Mouse (Mus musculus): ENCODE results near the gene Pcx.

Pcx gene

DNA sequence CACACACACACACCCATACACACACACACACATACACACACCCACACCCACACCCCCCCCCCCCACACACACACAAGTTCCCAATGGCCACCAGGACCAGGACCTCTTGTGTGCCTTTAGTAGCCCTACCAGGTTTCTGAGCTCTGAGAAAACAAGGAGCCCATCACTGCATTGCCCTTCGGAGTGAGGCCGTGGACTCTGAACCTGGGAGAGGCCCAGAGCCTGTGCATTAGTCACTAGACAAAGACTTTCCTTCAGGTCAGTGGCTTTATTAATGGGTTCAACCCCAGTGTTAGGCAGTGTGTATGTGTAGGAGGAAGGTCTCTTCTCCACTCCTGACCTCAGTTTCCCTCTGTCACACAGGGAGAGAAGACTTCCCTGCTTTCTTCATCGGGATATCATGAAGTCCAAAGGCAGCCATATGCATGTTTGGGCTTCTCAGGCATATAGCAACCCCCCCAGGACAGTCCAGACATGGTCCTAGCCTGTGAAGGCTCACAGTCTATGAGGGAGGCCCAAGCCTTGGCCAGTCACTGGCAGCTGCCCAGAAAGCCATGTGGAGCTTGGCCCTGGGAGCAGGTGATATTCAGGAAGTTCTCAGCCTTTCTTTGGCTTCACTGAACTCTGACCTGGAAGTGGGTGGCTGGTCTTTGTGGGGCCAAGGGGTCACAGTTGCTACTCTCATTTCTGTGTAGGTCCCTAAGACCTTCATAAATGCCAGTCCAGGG, 13.6 kb upstream of the Pcx start:
- no peak for DNase-seq (ENCODE audit: low read depth, low spot score)

DNA sequence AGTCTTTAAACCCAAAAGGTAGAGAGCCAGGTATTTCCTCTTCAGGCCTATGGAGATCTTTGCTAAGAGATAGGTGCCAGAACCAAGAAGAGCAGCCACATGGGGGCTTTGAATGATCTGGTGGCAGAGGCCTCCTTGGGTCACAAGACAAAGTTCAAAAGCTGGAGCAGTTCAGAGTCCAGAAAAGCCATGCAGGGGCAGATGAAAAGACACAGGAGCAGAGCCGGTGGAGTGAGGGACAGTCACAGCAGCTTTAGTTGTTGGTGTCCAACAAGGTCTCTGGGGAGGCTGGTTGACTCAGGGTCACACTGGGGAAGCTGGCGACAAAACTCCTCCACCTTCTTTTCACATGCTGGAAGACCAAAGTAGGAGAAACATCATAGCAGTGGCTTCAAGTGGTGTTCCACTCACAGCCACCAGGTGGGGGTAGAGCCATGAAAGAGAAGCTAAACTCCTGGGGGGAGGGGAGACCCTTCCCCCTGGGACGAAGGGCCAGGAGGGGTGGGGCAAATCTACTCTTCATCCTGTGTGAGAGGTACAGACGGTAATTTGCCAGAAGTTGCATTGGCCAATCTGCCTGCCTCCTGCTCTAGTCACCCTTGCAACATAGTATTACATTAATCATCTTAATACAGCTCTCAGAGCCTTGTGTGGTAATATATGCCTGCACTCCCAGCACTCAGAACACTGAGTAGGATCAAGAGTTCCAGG, 12.9 kb upstream of the Pcx start:
- DNase-seq (ENCODE audit: low read depth, low spot score) = no peak

DNA sequence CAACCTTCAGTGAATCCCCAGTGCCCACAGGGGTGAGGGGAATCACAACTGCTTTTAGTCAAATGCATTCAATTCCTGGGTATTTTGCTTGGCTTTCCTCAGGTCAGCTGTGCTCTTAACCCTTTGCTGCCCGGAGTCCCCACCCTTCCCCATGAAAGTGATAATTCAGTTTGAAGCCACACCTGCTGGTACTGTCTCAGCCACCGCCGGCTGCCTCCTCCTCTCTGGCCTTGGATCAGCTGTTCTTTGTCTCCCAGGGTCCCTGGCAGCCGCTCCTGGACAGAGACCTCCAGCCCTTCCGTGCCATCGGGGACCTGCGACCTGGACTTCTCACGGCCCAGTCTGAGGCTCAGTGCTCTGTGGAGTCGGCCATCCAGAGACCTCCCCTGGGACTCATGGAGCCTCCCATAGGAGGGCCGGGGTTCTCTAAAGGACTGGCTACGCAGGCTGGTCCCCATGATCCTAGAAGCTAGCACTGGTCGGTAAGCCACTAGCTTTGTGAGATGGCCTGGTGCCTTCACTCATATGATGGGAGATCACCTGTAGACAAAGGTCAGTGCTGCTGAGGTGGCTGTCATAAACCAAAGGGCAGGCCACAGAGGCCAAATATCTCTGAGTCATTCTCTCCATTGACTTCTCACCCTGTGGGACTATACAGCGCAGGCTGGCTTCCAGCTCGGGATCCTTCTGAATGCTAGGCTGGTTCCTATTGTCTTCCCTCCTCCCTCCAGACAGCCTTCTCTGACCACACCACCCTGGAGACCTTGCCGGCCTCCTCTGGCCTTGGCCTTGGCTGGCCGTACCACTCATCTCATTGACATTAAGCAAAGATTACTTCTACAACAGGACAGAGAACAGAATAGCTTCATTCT, 12.0 kb upstream of the Pcx start, which contains the start of gene 2010003K11Rik:
2010003K11Rik (minus strand) TSS at position 522 of the 872 bp plus-strand sequence.
- no peak for DNase-seq (ENCODE audit: low read depth, low spot score)

DNA sequence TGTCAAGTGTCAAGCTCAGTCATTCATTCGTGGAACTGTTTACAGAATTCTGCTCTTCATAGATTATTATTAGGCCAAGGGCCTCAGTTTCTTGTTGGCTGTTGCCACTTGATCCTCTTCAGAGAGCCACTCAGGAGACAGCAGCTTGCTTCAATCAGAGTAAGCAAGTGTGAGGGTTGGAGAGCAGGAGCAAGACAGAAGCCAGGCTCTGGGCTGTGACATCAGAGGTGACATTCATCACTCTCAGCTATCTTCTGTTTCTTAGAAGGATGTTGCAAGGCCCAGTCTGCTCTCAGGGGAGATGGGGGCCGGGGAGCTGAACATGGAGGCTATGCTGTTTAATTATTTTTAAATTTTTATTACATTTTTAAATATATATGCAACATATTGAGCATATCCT, 7.6 kb upstream of the Pcx start:
- DNase-seq (ENCODE audit: low read depth, low spot score) = no peak

DNA sequence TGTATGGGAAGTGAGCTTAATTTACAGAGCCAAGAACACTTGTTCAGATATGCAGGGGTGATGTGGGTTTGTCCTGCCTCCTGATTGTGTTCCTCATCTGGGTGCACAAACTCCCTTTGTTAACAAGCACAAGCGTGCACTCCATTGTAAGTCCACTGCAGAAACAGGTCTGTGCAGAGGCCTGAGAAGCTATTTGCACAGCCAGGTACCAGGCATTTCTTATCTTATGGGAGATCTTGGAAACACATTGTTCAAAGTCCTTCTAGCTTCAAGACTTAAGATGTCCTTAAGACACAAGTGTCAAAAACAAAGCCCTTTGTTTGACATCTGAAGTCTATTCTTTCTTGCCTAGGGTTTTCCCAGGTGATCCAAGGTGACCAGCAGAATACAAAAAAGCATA, 5.4 kb upstream of the Pcx start:
- DNase-seq (ENCODE audit: low read depth, low spot score) = no peak

DNA sequence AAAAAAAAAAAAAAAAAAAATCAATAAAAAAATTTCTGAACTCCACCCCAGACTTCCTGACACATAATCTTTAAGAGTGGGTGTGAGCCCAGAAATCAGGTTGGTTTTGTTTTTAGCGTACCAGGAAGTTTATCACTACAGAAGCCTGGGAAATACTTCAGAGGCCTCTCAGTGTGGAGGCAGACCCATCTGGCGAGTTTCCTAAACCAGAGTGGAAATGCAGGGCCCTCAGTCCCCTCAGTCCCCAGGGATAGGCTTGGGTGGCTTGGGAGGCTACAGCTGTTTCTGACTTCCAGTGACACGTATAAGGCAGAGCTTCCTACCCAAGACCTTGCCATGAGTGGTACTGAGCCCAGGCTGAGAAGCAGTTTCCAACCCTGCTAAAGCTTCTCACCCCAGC, 2.5 kb upstream of the Pcx start:
- no peak for DNase-seq (ENCODE audit: low read depth, low spot score)

DNA sequence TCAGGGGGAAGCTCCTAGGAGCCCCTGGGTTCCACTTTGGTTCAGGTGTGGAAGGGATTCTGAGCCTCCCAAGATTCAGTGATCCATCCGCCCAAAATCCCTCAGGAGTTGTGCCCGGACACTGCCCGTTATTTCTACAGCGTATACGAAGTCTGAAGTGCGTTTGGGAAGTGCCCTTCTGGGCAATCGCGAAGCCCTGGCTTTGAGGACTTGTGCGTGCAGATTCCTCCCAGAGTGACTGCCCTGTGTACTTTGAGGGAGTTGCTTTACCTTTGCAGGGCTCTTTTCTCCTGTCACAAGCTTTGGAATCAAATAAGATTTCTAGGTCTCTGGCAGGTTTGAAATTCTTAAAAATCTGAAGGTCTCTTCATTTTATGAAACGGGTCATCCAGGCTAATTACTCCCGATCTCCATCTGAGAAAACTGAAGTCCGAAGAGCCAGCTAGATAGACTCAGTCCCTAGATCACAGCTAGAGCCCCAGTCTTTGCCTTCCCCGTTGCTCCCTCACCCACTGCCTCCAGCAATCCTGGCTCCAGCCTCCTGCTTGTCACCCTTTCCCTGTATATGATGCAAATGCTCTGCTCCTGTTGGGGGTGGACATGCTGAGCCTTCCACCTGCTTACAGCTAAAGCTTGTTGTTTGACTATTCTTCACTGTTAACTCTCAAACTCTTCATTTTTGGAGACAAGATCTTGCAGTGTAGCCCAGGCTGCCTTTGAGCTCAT, 1.0 kb downstream of the Pcx start:
- DNase-seq (ENCODE audit: low read depth, low spot score) = no peak

DNA sequence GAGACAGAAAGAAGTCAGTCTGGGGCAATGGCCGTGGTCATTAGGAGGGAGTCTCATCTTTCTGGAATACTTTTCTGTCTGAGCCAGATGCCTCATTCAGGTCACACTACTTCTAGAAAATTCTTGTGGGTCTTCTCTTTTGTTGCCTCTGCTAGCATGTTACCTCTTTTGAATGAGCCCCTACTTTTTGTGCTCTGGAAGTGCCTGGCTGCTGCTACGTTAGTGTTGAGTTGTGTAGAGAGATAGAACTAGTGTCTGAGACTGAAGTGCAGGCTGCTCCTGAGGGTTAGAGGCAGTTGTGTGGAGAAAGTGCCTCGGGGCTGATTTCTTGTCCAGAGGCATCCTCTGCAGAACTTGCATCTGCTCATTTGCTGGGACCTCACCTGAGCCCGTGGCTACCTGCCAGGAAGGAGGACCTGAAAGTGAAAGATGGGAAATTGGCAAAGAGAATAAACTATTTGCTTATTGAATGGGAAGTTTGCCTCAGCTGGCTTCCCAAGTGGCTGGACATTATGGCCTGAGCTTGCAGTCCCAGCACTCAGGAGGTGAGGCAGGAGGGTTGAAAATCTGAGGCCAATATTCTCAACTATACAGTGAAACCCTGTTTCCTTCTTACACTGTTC, 3.1 kb downstream of the Pcx start:
- no peak for DNase-seq (ENCODE audit: low read depth, low spot score)

DNA sequence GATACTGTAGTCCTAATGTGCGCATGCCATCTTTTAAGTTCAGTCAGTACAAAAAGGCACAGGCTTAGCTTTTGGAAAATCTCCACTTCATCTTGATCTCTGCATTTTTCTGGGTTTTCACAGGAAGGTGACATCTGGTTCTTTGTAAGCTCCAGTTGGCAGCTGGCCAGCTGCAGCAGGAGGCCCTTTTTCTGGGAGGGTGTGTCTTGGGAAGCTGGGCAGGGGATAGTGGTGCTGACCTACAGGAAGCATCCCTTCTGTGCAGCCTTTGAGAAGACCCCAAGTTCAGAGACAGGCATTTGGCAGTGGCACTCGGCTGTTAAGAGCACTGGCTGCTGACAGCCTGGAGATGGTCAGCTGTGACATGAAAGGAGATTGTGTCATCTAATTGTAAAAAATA, 5.5 kb downstream of the Pcx start:
- DNase-seq (ENCODE audit: low read depth, low spot score) = no peak

DNA sequence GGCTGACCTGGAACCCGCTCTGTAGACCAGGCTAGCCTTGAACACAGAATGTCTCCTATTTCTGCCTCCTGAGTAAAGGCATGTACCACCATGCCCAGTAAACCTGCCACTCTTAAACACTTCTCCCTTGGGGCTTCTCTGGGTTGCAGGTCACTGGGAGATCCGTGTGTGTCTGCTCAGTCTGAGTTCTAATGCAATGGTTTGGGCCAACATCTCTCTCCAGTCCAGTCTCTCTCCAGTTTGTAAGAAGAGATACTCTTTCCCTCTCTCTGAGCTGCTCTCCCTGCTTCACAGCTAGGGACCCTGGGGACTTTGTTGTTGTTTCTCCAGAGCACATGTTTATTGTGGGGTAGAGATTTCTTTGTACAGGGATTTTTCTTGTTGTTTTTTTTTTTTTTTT, 6.0 kb downstream of the Pcx start:
- no peak for DNase-seq (ENCODE audit: low read depth, low spot score)

DNA sequence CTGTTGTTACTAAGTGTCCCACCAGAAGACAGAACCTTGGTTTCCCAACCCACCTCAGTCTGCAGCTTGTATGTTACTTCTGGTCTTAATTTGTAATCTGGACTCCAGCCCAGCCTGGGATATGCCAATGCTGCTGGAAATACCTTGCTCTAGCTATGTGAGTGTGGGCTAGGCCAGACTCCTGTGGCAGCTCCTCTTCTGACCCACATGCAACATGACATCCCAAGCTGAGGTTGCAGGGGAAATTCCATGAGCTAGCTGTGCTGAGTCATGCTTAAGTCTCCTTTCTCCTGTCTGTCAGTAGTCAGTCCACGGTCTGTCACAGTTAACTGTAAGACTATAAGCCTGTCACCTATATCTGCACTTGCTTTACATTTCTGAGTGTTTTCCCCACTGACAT, 7.2 kb downstream of the Pcx start:
- DNase-seq (ENCODE audit: low read depth, low spot score) = no peak

DNA sequence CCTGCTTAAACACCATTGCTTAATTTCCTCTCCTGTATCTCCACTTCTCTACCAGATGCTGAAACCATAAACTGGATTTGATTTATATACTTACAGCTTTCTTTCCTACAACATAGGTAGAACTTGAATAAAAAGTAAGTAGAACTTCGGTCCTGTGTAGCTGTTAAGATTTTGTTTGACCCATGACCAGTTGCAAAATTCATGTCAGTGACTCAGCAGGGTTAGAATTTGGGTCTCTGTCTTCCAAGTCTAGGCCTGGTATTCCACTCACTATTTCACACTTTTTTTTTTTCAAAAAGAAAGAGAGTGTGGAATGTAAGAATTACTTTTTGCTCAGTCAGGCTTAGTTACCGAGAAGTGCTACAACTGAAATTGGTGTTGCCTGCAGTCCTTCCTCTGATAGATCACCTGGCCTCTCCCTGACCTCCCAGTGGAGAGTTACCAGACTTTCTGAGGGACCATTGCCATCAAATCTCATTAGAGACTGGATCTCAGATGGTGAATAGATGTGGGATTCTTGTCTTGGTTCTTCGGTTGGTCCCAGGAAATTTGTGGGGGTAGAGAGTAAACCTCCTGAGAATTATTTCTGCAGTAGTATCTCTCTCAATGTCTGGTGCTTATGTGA, 11.3 kb downstream of the Pcx start:
- DNase-seq (ENCODE audit: low read depth, low spot score) = no peak

DNA sequence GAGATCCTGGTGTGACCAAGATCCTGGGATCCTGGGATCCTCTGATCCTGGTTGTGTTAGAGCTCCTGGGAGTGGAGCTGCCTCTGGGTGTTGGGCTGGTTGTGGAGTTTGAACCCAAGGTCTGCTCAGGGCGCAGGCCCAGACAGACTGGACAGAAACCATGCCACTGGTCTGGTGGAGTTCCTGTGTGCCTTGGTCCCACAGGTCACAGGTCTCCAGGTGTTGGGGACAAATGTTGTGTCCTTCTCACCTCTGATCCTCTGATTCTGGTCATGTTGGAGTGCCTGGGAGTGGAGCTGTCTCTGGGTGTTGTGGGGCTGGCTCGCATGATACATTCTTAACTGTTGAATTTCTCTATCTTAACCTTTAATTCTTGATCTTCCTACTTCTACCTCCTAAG, 24.4 kb downstream of the Pcx start:
- DNase-seq (ENCODE audit: low read depth, low spot score) = no peak

DNA sequence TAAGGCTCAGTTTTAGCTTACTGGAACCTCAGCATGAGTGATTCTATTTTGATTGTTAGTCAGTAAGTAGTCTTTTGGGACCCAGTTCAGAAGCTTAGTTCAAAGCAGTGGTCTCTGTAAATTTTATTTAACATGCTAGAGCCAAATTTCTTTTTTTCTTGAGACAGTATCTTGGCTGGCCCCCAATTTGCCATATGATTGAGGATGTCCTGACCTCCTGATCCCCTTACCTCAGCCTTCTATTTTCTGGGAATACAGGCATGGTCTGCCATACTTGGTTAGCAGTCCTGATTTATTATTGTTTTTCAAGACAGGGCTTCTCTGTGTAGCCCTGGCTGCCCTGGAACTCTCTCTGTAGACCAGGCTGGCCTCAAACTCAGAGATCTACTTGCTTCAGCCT, 25.6 kb downstream of the Pcx start:
- DNase-seq (ENCODE audit: low read depth, low spot score) = no peak

DNA sequence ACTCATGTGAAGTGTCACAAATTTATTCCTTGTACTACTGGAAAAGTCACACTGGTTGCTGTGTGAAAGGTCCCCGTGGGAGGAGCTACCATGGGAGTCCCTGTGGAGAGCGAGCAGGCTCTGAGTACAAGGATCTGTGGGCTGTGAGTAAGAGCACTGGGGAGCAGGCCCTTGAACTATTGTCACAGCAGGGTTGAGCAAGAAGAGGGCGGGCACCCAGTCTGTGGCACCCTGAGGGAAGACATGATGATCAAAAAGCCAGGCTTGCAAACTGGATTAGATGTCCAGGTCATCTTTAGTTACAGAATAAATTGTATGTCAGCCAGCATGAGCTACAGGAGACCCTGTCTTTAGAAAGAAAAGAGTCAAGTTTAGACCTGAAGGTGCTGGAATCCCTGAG, 26.3 kb downstream of the Pcx start:
- DNase-seq (ENCODE audit: low read depth, low spot score) = no peak

DNA sequence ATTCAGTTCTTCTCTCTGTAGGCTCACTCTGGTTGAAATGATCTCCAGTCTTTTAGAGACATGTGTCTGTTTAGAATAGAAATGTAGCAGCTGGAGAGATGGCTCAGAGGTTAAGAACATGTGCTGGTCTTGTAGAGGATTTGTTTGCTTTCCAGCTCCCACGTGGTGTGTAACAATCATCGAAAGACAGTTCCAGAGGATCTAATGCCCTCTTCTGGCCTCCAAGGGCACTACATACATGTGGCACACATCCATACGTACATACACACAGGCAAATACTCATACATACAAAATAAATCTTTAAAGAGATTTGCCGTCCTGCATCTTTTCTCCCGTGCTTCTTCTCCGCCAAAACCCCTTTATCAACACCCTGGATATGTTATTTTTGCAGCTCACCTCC, 30.0 kb downstream of the Pcx start:
- no peak for DNase-seq (ENCODE audit: low read depth, low spot score)

DNA sequence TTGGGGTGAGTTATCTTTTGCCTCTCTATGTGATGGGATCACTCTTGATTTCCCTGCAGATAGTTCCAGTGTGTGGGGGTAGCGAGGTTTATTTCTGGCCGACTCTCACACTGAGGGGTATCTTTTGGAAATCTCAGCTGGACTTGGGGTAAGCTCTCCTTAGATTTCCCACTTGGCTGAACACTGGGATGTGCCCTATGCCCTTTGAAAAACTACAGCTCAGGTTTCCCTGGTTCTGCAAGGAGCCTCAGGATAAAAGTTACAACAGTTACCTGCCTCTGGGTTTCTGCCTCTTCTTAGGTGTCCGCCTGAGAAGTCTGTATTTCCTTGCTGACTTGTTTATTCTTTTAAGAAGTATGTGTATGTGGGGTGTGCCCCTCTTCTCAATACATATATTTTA, 30.7 kb downstream of the Pcx start:
- no peak for DNase-seq (ENCODE audit: low read depth, low spot score)

DNA sequence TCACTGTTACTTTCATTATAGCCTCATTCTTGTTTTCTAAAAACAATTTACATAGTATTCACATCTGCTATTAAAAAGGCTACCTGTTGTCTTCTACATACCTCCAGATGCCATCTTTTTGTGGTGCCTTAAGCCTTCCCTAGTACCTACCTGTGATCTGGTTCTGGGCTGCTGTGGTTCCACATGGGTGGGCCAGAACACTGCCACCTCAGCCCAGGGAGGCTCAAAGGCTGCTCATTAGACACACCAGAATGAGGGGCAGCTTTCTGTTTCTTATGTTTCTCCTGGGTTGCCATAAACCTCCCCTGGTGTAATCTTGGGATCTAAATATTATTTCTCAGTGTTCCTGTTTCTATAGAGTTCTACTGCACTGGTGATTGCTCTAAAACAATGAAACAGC, 31.8 kb downstream of the Pcx start:
- DNase-seq (ENCODE audit: low read depth, low spot score) = no peak

DNA sequence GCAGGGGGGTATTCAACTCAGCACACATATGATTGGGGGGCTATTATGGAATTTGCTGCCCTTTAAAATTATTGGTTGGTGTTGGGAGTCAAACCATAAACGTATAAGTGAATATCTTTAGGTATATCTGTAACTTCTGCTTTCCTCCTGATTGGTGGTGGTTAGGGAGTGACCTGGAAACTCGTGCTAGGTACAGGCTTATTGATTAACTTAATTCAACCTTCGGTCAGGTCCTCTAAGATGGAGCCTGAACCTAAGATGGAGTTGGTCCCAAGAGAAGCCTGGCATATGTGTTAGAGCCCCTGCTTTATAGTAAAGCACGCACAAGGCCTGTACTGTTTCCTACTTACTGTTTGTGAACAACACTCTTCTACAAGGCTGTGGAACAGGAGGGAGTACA, 34.8 kb downstream of the Pcx start:
- DNase-seq (ENCODE audit: low read depth, low spot score) = no peak

DNA sequence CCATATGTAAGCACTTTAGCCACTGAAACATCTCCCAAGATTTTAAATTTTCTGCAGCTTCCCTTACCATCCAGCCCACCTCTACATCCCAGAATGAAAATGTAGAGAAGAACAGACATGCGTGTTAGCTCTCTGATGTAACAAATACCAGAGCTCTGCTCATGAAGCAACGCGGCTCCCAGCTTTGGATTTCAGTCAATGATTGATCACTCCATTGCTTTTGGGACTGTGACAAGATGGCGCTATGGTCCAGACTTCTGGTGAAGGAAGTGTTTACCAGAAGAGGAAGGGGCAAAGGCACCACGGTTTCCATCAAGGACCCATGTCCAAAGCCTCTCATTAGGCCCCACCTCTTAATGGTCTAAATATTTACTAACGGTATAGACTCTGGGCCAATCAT, 35.6 kb downstream of the Pcx start:
- DNase-seq (ENCODE audit: low read depth, low spot score) = no peak

DNA sequence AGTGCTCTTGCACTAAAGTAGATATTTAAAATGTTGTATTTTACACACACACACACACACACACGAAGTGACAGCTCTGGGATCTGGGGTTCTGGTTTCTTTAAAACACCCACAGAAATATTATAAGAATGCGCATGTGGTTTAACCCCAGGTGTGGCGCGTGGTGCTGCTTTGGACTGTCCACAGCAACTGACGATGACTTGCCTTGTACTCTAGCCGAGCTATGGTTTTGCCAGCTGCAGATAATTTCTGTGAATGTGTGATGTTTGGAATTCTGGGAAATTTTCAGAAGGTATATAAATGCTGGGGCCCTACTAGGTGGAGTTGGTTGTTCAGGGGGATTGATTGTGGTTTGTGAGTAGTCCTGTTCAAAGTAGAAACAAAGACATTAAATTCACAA, 37.5 kb downstream of the Pcx start:
- DNase-seq (ENCODE audit: low read depth, low spot score) = no peak

All from telencephalon, adult 2 months (tissue).